Mouse (Mus musculus) induced T-regulatory cell, adult 2 months (primary cell): ENCODE results near the gene Bloc1s6.

ENCODE experiments used
- DNase-seq: peaks from one replicate; pipeline ENCODE4 v3.0.0-alpha.2; 2012; ENCODE audit warnings: low read depth

Gene Bloc1s6

GRCm38 (mm10) chr2:122765071-122765793 lies 26.9 kb downstream of the Bloc1s6 start, which contains the start of gene Sqor:
TSS of gene Sqor (plus strand) at chr2:122765237.
- DNase-seq = peak; percentile 71

- DNase-seq = no peak
Observed at GRCm38 (mm10) chr2:122765794-122766145, 27.5 kb downstream of the Bloc1s6 start.

- DNase-seq = no peak
Observed at GRCm38 (mm10) chr2:122771002-122771401, 32.7 kb downstream of the Bloc1s6 start.

- DNase-seq = no peak
Observed at GRCm38 (mm10) chr2:122772899-122773298, 34.6 kb downstream of the Bloc1s6 start.

- no peak for DNase-seq
Observed at GRCm38 (mm10) chr2:122775491-122775890, 37.2 kb downstream of the Bloc1s6 start.

GRCm38 (mm10) chr2:122776823-122777222 lies 38.5 kb downstream of the Bloc1s6 start:
- DNase-seq = no peak

- no peak for DNase-seq
Observed at GRCm38 (mm10) chr2:122779967-122780366, 41.7 kb downstream of the Bloc1s6 start.

GRCm38 (mm10) chr2:122780447-122780846 lies 42.1 kb downstream of the Bloc1s6 start:
- no peak for DNase-seq

- no peak for DNase-seq
Observed at GRCm38 (mm10) chr2:122781590-122782356, 43.5 kb downstream of the Bloc1s6 start.

GRCm38 (mm10) chr2:122783730-122784129 lies 45.4 kb downstream of the Bloc1s6 start:
- no peak for DNase-seq

GRCm38 (mm10) chr2:122784701-122785100 lies 46.4 kb downstream of the Bloc1s6 start:
- DNase-seq = no peak

GRCm38 (mm10) chr2:122786167-122786566 lies 47.9 kb downstream of the Bloc1s6 start:
- DNase-seq = no peak

- DNase-seq = peak; percentile 1
Observed at GRCm38 (mm10) chr2:122789311-122789710, 51.0 kb downstream of the Bloc1s6 start.

- no peak for DNase-seq
Observed at GRCm38 (mm10) chr2:122789730-122790129, 51.4 kb downstream of the Bloc1s6 start.
